Mouse (Mus musculus) spleen, adult 2 months (tissue): ENCODE measurements around the gene Nell1. TPM values are rescaled to one million over a fixed set of nuclear protein-coding genes. Genes with fewer than 3 reads are reported as not detected.

Experiments
- DNase-seq, 2 experiments: peaks; one replicate each; pipeline versions ENCODE4 v3.0.0 to v3.0.0-alpha.2; 2012 to 2021; ENCODE audit warnings: low spot score in 2 of 2, low read depth in 1 of 2
- H3K27ac ChIP-seq: fragments of 200-500 bp; 2 replicates; pipeline ENCODE4 v1.5.1; 2012; ENCODE audit warnings: low read length, inconsistent platforms; ENCODE audit not compliant: insufficient read depth
- H3K27me3 ChIP-seq: fragments of 200-500 bp; 2 replicates; pipeline ENCODE4 v1.6.1; 2012; ENCODE audit warnings: mild to moderate bottlenecking, moderate library complexity, low read length, inconsistent platforms; ENCODE audit not compliant: control insufficient read depth, insufficient read depth
- H3K36me3 ChIP-seq: fragments of 200-500 bp; 2 replicates; pipeline ENCODE4 v1.6.1; 2012; ENCODE audit warnings: mild to moderate bottlenecking, low read length, inconsistent platforms; ENCODE audit not compliant: control insufficient read depth, insufficient read depth
- H3K4me1 ChIP-seq: fragments of 200-500 bp; 2 replicates; pipeline ENCODE4 v1.6.1; 2011; ENCODE audit warnings: inconsistent platforms; ENCODE audit not compliant: control insufficient read depth, insufficient read depth, insufficient read length
- H3K4me3 ChIP-seq: fragments of 200-500 bp; 2 replicates; pipeline ENCODE4 v1.5.1; 2011; ENCODE audit warnings: mild to moderate bottlenecking, inconsistent platforms; ENCODE audit not compliant: insufficient read depth, insufficient read length; ENCODE audit errors: extremely low read depth
- CTCF ChIP-seq: fragments of 200-500 bp; IDR thresholded peaks from 2 replicates; pipeline ENCODE4 v1.5.1; 2011; ENCODE audit warnings: mild to moderate bottlenecking, inconsistent platforms; ENCODE audit not compliant: insufficient read depth, insufficient read length, insufficient replicate concordance; ENCODE audit errors: extremely low read depth
- POLR2A ChIP-seq: fragments of 200-500 bp; IDR thresholded peaks from 2 replicates; pipeline ENCODE4 v1.6.1; 2011; ENCODE audit warnings: low read depth, low read length, inconsistent platforms
- WGBS: fragments of 180-500 bp; shearing (Covaris S2); methylation state at CpG from one replicate; pipeline ENCODE4 v1.1.7; 2018; 5-methylcytosine and 5-hydroxymethylcytosine counted together
- polyA plus RNA-seq: library from polyadenylated mRNA; depleted of rRNA; stranded (reverse); fragments of >200 nt; gene quantifications from 2 replicates; pipeline ENCODE4 v1.2.3, GENCODE M21; 2012

The Nell1 gene
- polyA plus RNA-seq, 1 experiment: not detected

DNA sequence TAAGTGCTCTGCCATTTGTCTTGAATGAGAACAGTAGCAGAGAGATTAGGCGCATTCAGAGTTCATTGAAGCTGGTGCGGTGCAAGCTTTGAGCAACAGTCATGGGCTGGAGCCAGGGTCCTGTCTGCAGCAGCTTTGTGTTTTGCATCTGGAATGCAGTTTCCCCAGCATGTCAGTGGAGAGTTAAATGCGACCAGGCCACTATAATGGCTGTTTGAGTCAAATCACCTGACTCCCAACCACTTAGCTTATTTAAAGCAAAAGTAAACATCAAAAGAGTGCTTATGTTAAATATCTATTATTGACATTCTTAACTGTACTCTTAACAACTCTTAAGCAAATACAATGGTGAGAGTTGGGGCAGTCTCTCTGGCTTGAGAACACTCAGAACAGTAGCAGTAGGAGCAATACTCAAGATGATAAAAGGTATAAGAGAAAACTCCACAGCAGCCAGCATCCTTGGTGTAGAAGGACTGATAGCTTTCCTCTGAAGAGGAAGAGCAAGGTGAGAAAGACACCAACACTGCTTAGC lies 220.5 kb downstream of the Nell1 start:
- no peak for DNase-seq
- WGBS: 70% methylated on average over 3 of the region's 3 CpGs
- H3K27ac ChIP-seq: no peak overlapping the region
- TF ChIP-seq POLR2A (no peak), CTCF (no peak)
- H3K4me3 ChIP-seq: no peak overlapping the region
- no peaks in the 10 kb centered on the region for H3K27me3 ChIP-seq
- H3K4me1 ChIP-seq: no peaks in the 10 kb centered on the region
- H3K36me3 ChIP-seq: no peaks in the 10 kb centered on the region

DNA sequence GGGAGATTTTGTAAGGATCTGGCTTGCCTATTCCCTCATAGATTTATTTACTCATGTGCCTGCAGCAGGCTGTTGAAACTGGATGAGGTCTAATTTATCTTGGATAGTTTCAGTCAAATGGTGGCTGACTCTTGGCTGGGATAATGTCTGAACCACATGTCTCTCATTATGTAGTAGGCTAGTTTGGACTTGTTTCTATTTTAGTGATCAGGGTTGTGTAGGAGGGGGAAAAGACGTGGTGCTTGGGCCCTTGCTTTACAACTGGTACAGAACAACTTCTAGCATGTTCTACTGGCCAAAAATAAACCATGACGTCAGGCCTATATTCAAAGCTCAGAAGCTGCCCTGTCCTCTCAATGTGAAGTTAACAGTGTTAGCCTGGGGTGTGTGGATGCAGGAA lies 230.6 kb downstream of the Nell1 start:
- no peak for DNase-seq
- no peaks in the 10 kb centered on the region for H3K4me1 ChIP-seq
- no peak overlapping the region for H3K4me3 ChIP-seq
- 50% methylated on average over 2 of the region's 2 CpGs for WGBS
- no peak for TF ChIP-seq CTCF
- TF ChIP-seq POLR2A: no peak
- no peaks in the 10 kb centered on the region for H3K36me3 ChIP-seq
- H3K27me3 ChIP-seq: no peaks in the 10 kb centered on the region
- no peak overlapping the region for H3K27ac ChIP-seq

DNA sequence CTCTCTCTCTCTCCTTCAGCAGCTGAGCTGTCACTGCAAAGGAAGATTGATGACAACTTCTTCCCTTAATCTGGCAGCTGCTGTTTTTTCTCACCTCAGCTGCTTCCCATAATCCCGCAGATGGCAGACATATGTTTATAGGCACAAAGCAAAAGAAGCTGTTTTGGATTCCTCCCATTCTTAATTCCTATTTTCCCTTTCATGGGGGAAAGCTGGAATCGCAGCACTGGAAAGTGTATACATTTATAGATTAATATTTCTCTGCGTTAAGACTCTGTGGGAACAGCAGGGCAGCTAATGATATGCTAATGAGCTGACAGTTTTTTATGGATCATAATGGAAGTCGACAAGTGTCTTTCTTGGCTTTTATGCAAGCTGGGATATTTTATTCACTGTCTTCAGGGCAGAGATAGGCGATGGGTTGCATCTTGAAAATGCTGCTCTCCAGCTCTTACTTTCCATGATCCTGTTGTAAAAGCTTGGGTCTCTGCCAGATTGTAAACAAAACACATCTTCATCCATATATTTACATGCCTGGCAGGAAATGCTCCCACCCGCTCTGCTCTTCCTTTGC lies 236.1 kb downstream of the Nell1 start:
- no peak for TF ChIP-seq CTCF
- no peak for TF ChIP-seq POLR2A
- Histone ChIP-seq H3K36me3 (no peaks in the 10 kb centered on the region), H3K4me3 (no peak overlapping the region), H3K27ac (no peak overlapping the region), H3K27me3 (no peaks in the 10 kb centered on the region), H3K4me1 (no peaks in the 10 kb centered on the region)
- WGBS: 51% methylated on average over 6 of the region's 6 CpGs
- DNase-seq: no peak

DNA sequence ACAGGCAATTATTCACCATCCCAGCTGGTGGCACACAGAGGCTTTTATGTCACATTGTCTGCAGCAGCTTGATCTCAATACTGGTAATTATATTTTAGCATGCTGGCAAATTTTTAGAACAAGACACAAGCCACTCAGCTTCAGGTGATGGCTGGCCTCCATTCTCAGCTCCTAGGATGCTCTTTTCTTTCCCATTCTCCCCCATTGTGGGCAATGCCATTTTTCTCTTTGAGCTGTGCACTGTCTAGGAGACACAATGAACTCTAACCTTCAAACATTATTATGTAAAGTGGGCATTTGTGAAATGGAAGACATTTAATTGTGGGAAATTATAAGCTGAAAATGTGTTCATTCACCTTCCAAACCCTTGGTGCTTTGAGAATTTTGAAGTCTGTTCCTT lies 247.2 kb downstream of the Nell1 start:
- no peak for TF ChIP-seq POLR2A
- no peak for TF ChIP-seq CTCF
- no peak for DNase-seq
- H3K27ac ChIP-seq: no peak overlapping the region
- H3K36me3 ChIP-seq: no peaks in the 10 kb centered on the region
- H3K27me3 ChIP-seq: no peaks in the 10 kb centered on the region
- no peaks in the 10 kb centered on the region for H3K4me1 ChIP-seq
- H3K4me3 ChIP-seq: no peak overlapping the region

DNA sequence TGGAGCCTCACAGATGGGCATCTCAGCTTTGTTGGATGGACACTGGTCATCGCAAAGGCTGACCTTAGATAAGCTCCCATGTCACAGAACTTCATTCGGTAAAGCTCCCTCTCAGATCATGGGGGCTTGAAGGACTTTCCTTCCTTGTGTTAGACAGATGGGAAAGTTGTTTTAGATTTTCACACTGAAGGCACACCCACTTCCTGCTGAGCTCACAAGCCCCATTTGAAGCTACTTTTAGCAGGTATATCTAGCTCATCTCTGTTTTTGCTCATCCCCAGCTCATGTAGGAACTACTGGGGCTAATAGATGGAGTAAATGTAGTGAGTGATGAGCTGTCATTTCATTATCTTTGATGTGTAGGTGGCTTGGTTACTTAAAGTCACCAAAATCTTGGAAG lies 252.0 kb downstream of the Nell1 start:
- H3K36me3 ChIP-seq: no peaks in the 10 kb centered on the region
- no peaks in the 10 kb centered on the region for H3K27me3 ChIP-seq
- no peak for DNase-seq
- WGBS: 74% methylated on average over 2 of the region's 2 CpGs
- TF ChIP-seq POLR2A (no peak), CTCF (no peak)
- no peak overlapping the region for H3K4me3 ChIP-seq
- no peak overlapping the region for H3K27ac ChIP-seq
- no peaks in the 10 kb centered on the region for H3K4me1 ChIP-seq

DNA sequence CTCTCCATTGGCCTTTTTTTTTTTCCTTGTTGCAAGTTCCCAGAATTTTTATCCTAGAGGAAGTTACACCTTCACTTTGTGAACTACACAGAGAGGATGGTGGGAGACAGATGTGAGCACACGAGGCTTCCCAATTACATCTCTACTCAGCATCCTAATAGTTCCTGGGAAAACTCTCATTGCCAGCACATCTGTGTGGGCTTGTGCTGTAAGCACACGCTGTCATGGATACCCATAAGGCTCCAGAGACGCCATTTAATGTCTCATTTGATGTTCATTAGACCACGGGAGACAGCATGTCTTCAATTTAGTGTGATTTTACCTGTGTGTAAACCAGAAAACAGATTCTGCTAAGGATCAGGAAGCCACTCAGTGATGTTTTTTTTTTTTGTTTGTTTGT lies 253.6 kb downstream of the Nell1 start:
- Histone ChIP-seq H3K27me3 (no peaks in the 10 kb centered on the region), H3K36me3 (no peaks in the 10 kb centered on the region), H3K27ac (no peak overlapping the region), H3K4me3 (no peak overlapping the region), H3K4me1 (no peaks in the 10 kb centered on the region)
- TF ChIP-seq POLR2A (no peak), CTCF (no peak)
- no peak for DNase-seq
- 66% methylated on average over 4 of the region's 4 CpGs for WGBS

DNA sequence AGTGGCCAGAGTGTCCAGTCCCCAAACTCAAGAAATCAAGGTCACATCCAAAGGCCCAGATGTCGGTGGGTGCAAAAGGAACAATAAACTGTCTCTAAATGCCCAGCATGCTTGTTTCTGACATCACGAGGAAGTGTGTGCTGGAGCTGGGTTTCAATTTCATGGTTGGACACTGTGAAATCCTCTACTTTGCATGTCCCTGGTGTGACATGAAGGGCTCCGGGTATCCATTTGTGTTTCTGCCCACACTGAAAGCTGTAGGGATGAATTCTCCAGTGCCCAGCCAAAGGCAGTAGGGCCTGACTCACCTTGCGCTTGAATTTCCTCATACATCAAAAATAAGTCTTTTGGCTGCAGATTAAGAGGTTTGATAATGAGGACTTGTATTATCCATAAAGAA lies 266.5 kb downstream of the Nell1 start:
- H3K36me3 ChIP-seq: no peaks in the 10 kb centered on the region
- no peaks in the 10 kb centered on the region for H3K27me3 ChIP-seq
- no peak overlapping the region for H3K4me3 ChIP-seq
- H3K4me1 ChIP-seq: no peaks in the 10 kb centered on the region
- WGBS: 87% methylated on average over 4 of the region's 4 CpGs
- no peak overlapping the region for H3K27ac ChIP-seq
- DNase-seq: no peak
- TF ChIP-seq POLR2A (no peak), CTCF (no peak)
